Mouse (Mus musculus) liver, postnatal 0 days (tissue): ENCODE results near the gene Eml5. TPM values are rescaled to one million over a fixed set of nuclear protein-coding genes. Genes with fewer than 3 reads are reported as not detected.

Experiments used
- ATAC-seq: fragments of 200-750 bp; cut with Nextera tagmentation; 2 replicates; pipeline ENCODE4 v1.8.0; 2017; ENCODE audit warnings: mild to moderate bottlenecking, moderate library complexity
- DNase-seq: peaks from one replicate; pipeline ENCODE4 v3.0.0-alpha.2; 2016
- H3K27ac ChIP-seq: fragments of 300-500 bp; sonication (generic); 2 replicates; pipeline ENCODE4 v1.5.1; 2014; ENCODE audit warnings: antibody characterized with exemption, moderate library complexity, mild to moderate bottlenecking, low read depth
- H3K27me3 ChIP-seq: fragments of 300-500 bp; sonication (generic); 2 replicates; pipeline ENCODE4 v1.6.1; 2014; ENCODE audit warnings: low read length, control low read depth, mixed read lengths; ENCODE audit not compliant: insufficient read depth
- H3K36me3 ChIP-seq: fragments of 300-500 bp; sonication (generic); replicated peaks from 2 replicates; pipeline ENCODE4 v1.6.1; 2014; ENCODE audit warnings: mild to moderate bottlenecking, control low read depth, low read length, moderate library complexity, mixed read lengths; ENCODE audit not compliant: insufficient read depth
- H3K4me1 ChIP-seq: fragments of 300-500 bp; sonication (generic); 2 replicates; pipeline ENCODE4 v1.6.1; 2014; ENCODE audit warnings: antibody characterized with exemption, mild to moderate bottlenecking, control low read depth; ENCODE audit not compliant: insufficient read depth
- H3K4me2 ChIP-seq: fragments of 300-500 bp; sonication (generic); 2 replicates; pipeline ENCODE4 v1.6.1; 2014; ENCODE audit warnings: low read depth, mild to moderate bottlenecking, low read length, moderate library complexity, mixed read lengths
- H3K4me3 ChIP-seq: fragments of 300-500 bp; sonication (generic); 2 replicates; pipeline ENCODE4 v1.5.1; 2014; ENCODE audit warnings: low read depth, low read length
- H3K9ac ChIP-seq: fragments of 300-500 bp; sonication (generic); replicated peaks from 2 replicates; pipeline ENCODE4 v1.6.1; 2014; ENCODE audit warnings: mild to moderate bottlenecking, moderate library complexity
- H3K9me3 ChIP-seq: fragments of 300-500 bp; sonication (generic); 2 replicates; pipeline ENCODE4 v1.6.1; 2016; ENCODE audit warnings: mild to moderate bottlenecking, control low read depth, low read length, mixed read lengths
- CTCF ChIP-seq: sonication (generic); IDR thresholded peaks from 2 replicates; pipeline ENCODE4 v1.5.1; 2016; ENCODE audit warnings: antibody characterized with exemption, low read depth
- EP300 ChIP-seq: IDR thresholded peaks from 2 replicates; pipeline ENCODE4 v1.6.1; 2016; ENCODE audit warnings: antibody characterized with exemption, low read depth, mild to moderate bottlenecking
- WGBS: fragments of 180-500 bp; shearing (Covaris S2); extraction: QIAGEN DNeasy Blood & Tissue Kit; methylation state at CpG from one replicate; pipeline ENCODE4 v1.1.7; 2014; ENCODE audit not compliant: insufficient replicate concordance; 5-methylcytosine and 5-hydroxymethylcytosine counted together
- polyA plus RNA-seq: library from polyadenylated mRNA; unstranded; fragments of >200 nt; fragmentation: Nextera tagmentation; extraction: Ambion mirVana; gene quantifications from 2 replicates; pipeline ENCODE4 v1.2.1, GENCODE M21; 2015

Eml5 gene
- polyA plus RNA-seq, 1 experiment from 2014 or later = 0.65 TPM

- DNase-seq = no peak
- Histone ChIP-seq H3K36me3 (no peaks in the 10 kb centered on the region; the same call in 1 of the 2 replicates), H3K9me3 (no peaks in the 10 kb centered on the region), H3K9ac (no peak overlapping the region), H3K4me3 (no peak overlapping the region), H3K27ac (no peak overlapping the region), H3K27me3 (no peaks in the 10 kb centered on the region), H3K4me1 (no peaks in the 10 kb centered on the region), H3K4me2 (no peak overlapping the region)
- WGBS = 70% methylated on average over 3 of the region's 3 CpGs
- TF ChIP-seq EP300 (no peak), CTCF (no peak)
- no peak for ATAC-seq
These were observed 63.3 kb downstream of the Eml5 start for GRCm38 (mm10) chr12:98837940-98838339.

- Histone ChIP-seq H3K4me1 (no peaks in the 10 kb centered on the region), H3K9me3 (no peaks in the 10 kb centered on the region), H3K36me3 (no peaks in the 10 kb centered on the region), H3K4me3 (no peak overlapping the region), H3K27ac (no peak overlapping the region), H3K4me2 (no peak overlapping the region), H3K27me3 (no peaks in the 10 kb centered on the region), H3K9ac (no peak overlapping the region)
- ATAC-seq = no peak
- TF ChIP-seq EP300 = no peak
- TF ChIP-seq CTCF = no peak
- DNase-seq = no peak
- WGBS = 68% methylated on average over 2 of the region's 2 CpGs
These were observed 65.8 kb downstream of the Eml5 start for GRCm38 (mm10) chr12:98835466-98835865.

GRCm38 (mm10) chr12:98834879-98835278 lies 66.4 kb downstream of the Eml5 start:
- no peak for TF ChIP-seq EP300
- TF ChIP-seq CTCF = no peak
- no peaks in the 10 kb centered on the region for H3K9me3 ChIP-seq
- no peak overlapping the region for H3K27ac ChIP-seq
- no peak overlapping the region for H3K9ac ChIP-seq
- no peaks in the 10 kb centered on the region for H3K36me3 ChIP-seq
- H3K27me3 ChIP-seq = no peaks in the 10 kb centered on the region
- H3K4me3 ChIP-seq = no peak overlapping the region
- H3K4me2 ChIP-seq = no peak overlapping the region
- no peaks in the 10 kb centered on the region for H3K4me1 ChIP-seq
- ATAC-seq = no peak
- no peak for DNase-seq
- 82% methylated on average over 2 of the region's 2 CpGs for WGBS

GRCm38 (mm10) chr12:98833901-98834300 lies 67.4 kb downstream of the Eml5 start:
- 79% methylated on average over 1 of the region's 1 CpGs for WGBS
- H3K9ac ChIP-seq = no peak overlapping the region
- ATAC-seq = no peak
- no peaks in the 10 kb centered on the region for H3K4me1 ChIP-seq
- no peak for DNase-seq
- no peaks in the 10 kb centered on the region for H3K27me3 ChIP-seq
- H3K36me3 ChIP-seq = no peaks in the 10 kb centered on the region
- no peak overlapping the region for H3K4me3 ChIP-seq
- TF ChIP-seq CTCF (no peak), EP300 (no peak)
- no peaks in the 10 kb centered on the region for H3K9me3 ChIP-seq
- no peak overlapping the region for H3K27ac ChIP-seq
- no peak overlapping the region for H3K4me2 ChIP-seq

DNA sequence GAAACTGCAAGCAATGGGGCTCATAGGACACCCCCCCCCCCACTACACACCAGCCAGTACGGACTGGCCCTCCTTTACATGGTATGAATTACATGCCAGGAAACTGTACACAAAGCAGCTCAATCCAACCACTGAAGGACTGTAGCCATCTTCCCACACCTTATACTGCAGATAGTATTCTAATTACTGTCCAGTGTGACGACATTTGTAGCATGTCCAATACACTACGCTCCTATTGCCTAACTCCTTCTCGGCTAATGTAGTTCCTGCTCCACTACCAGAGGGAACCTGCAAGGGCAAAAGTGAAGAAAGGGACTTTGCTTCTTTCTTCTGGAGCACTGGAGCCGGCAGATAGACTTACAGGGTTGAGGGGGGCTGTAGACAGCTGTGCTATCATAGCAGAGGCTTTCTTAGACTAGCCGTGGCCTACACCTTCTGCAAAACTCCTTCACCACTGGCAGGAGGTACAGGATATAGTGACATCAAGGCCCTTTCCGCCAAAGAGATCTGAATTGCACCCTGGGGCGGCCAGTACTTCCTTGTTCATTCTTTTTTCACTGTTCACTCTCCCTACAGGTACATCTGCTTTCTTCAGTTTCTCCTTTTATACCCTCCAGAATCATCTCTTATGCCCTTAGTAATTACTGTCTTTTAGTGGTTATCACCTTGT lies 68.2 kb downstream of the Eml5 start:
- H3K4me2 ChIP-seq = no peak overlapping the region
- peak; percentile 41 for ATAC-seq
- TF ChIP-seq CTCF = no peak
- TF ChIP-seq EP300 = no peak
- no peaks in the 10 kb centered on the region for H3K9me3 ChIP-seq
- H3K4me3 ChIP-seq = no peak overlapping the region
- H3K27ac ChIP-seq = no peak overlapping the region
- WGBS = 69% methylated on average over 8 of the region's 8 CpGs
- no peaks in the 10 kb centered on the region for H3K36me3 ChIP-seq
- DNase-seq = no peak
- H3K4me1 ChIP-seq = no peaks in the 10 kb centered on the region
- H3K9ac ChIP-seq = no peak overlapping the region
- no peaks in the 10 kb centered on the region for H3K27me3 ChIP-seq

DNA sequence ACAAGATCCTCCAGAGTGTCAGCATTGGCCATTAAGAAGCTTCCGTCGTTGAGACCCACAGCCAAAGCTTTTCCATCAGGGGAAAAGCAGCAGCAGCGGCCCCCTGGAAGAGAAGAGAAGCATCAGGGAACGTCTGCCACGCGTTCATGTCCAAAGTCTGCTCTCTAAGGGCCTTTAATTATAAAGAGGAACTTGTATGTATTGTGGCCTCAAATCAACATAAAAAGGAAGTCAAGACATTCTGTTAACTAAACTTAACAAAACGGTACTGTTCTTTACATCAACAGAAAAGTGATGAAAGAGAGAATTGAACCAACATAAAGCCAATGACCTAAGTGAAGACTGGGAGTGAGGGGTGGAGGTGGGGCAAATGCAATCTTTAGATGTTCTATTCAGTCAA lies 70.2 kb downstream of the Eml5 start:
- Histone ChIP-seq H3K36me3 (no peaks in the 10 kb centered on the region), H3K27ac (no peak overlapping the region), H3K9me3 (no peaks in the 10 kb centered on the region), H3K4me2 (no peak overlapping the region), H3K27me3 (no peaks in the 10 kb centered on the region), H3K4me3 (no peak overlapping the region), H3K4me1 (no peaks in the 10 kb centered on the region), H3K9ac (no peak overlapping the region)
- TF ChIP-seq EP300 (no peak), CTCF (no peak)
- DNase-seq (no peak), ATAC-seq (no peak)
- WGBS = 57% methylated on average over 7 of the region's 7 CpGs

DNA sequence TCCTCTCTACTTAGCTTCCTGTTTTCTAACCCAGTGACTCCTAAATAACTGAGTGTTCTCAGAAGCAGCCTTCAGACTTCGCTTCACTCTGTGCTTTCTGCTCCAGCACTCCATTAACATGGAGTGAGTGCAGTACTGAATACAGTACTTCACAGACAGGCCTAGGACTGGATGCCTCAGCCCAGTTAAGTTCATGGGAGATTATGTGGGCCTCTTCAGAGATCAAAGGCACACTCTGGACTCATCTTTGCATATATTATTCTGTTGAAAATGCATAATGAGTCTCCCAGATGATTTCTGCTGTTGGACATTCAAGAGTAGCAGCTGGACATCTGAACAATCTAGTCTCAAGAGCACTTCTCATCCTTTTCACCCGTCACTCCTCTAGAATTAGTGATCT lies 80.5 kb downstream of the Eml5 start:
- Histone ChIP-seq H3K4me3 (no peak overlapping the region), H3K4me2 (no peak overlapping the region), H3K36me3 (no peaks in the 10 kb centered on the region), H3K4me1 (no peaks in the 10 kb centered on the region), H3K27ac (no peak overlapping the region), H3K27me3 (no peaks in the 10 kb centered on the region), H3K9ac (no peak overlapping the region), H3K9me3 (no peaks in the 10 kb centered on the region)
- 68% methylated on average over 2 of the region's 2 CpGs for WGBS
- TF ChIP-seq EP300 = no peak
- TF ChIP-seq CTCF = no peak
- ATAC-seq (no peak), DNase-seq (no peak)
